8 mouse cellular contexts compared by ENCODE assay signal in genomic region chr9:20645121-20645520, GRCm38 (mm10). TPM values are rescaled to one million over a fixed set of nuclear protein-coding genes. Genes with fewer than 3 reads are reported as not detected.
DNase-seq lines count a peak whose midpoint lies in the region; ATAC-seq lines count a peak whose summit lies in the region.

No protein-coding gene starts in this region.

- H3K27ac ChIP-seq in midbrain, embryonic 10.5 days (replicated peaks): peak overlapping the region; percentile 93

- peaks cover 36% of the 10 kb centered on the region for H3K4me1 ChIP-seq in midbrain, embryonic 10.5 days

- 7% methylated on average over 17 of the region's 17 CpGs for WGBS in midbrain, embryonic 10.5 days

- 0 out of 2 replicates have a peak, but pooled peaks have one; percentile 32 for ATAC-seq in frontal cortex, adult (ENCODE audit: low TSS enrichment)
- ATAC-seq in inflammation-experienced regulatory T-cells, adult 6 months: peak; percentile 39

- H3K4me3 ChIP-seq in midbrain, embryonic 10.5 days: peak overlapping the region; percentile 85

- DNase-seq in frontal cortex, postnatal 14 days (ENCODE audit: low spot score in 2 of 2): no peak
- DNase-seq in thymus, postnatal 25 days: peak; percentile 25
- DNase-seq in thymus, postnatal 4 days: no peak
- DNase-seq in midbrain, embryonic 10.5 days (ENCODE audit: low spot score): no peak
- no peak for DNase-seq in ovary, postnatal 36 days (ENCODE audit: low spot score)
- DNase-seq in cerebellum, adult 11-12 months: no peak

- H3K9me3 ChIP-seq in midbrain, embryonic 10.5 days (replicated peaks): no peaks in the 10 kb centered on the region

- peaks cover 36% of the 10 kb centered on the region for H3K36me3 ChIP-seq in midbrain, embryonic 10.5 days

- no peaks in the 10 kb centered on the region for H3K27me3 ChIP-seq in midbrain, embryonic 10.5 days (ENCODE audit: low read depth, poor library complexity, severe bottlenecking)

RNA-seq across cellular contexts. Expression of gene Fbxl12, which starts 0.6 kb away (rescaled TPM):
- 10 to 100 TPM; 21.7 to 59.5 (median 54.3) TPM for polyA plus RNA-seq in inflammation-experienced regulatory T-cells, adult 6 months (2017; shearing (Covaris generic))
- 20.4 and 21.2 TPM in 2 replicates for polyA plus RNA-seq in midbrain, embryonic 10.5 days (2016; fragmentation: Nextera tagmentation; extraction: Ambion mirVana)

RNA-seq across cellular contexts. Expression of gene Ubl5, which starts 2.4 kb away (rescaled TPM):
- polyA plus RNA-seq in inflammation-experienced regulatory T-cells, adult 6 months (2017; shearing (Covaris generic)): 100 to 1,000 TPM; 323 to 416 (median 337) TPM
- polyA plus RNA-seq in midbrain, embryonic 10.5 days (2016; fragmentation: Nextera tagmentation; extraction: Ambion mirVana): 381 and 400 TPM in 2 replicates

RNA-seq across cellular contexts. Expression of gene Pin1, which starts 6.8 kb away (rescaled TPM):
- polyA plus RNA-seq in inflammation-experienced regulatory T-cells, adult 6 months (2017; shearing (Covaris generic)): 10 to 100 TPM; 23.0 to 29.3 (median 23.6) TPM
- 84.0 and 91.4 TPM in 2 replicates for polyA plus RNA-seq in midbrain, embryonic 10.5 days (2016; fragmentation: Nextera tagmentation; extraction: Ambion mirVana)
